Mouse (Mus musculus): Measurements from ENCODE around the gene Pcsk6.

GRCm38 (mm10) chr7:65873176-65873845 is 11.8 kb downstream of the Pcsk6 start:
- TF ChIP-seq CTCF (IDR thresholded peaks at IDR 0.05; ENCODE audit: insufficient read depth, low read length) (no peak), POLR2A (IDR thresholded peaks at IDR 0.05; ENCODE audit: borderline replicate concordance, extremely low read depth, low read depth, low read length) (no peak)
